Mouse (Mus musculus) myocyte (in vitro differentiated cells): Measurements from ENCODE around the gene Cenpp. TPM values are rescaled to one million over a fixed set of nuclear protein-coding genes. Genes with fewer than 3 reads are reported as not detected.
A peak's percentile ranks its signal among the peaks of the same experiment; 100 is the strongest.

Experiments used
- H3K27me3 ChIP-seq: one replicate; pipeline ENCODE4 v1.6.1; 2011; ENCODE audit not compliant: control insufficient read depth, insufficient read depth, insufficient read length
- H3K36me3 ChIP-seq: one replicate; pipeline ENCODE4 v1.6.1; 2011; ENCODE audit not compliant: control insufficient read depth, insufficient read depth
- H3K4me2 ChIP-seq: one replicate; pipeline ENCODE4 v1.6.1; 2011; ENCODE audit warnings: low read depth, control low read depth
- H3K4me3 ChIP-seq: one replicate; pipeline ENCODE4 v1.5.1; 2011; ENCODE audit warnings: mild to moderate bottlenecking, control low read depth, moderate library complexity
- H3K79me2 ChIP-seq: one replicate; pipeline ENCODE4 v1.6.1; 2011; ENCODE audit not compliant: control insufficient read depth, insufficient read depth
- H3ac ChIP-seq: one replicate; pipeline ENCODE4 v1.6.1; 2011; ENCODE audit not compliant: control insufficient read depth, insufficient read length
- CEBPB ChIP-seq: IDR thresholded peaks from 2 replicates; pipeline ENCODE4 v1.6.1; 2011; ENCODE audit warnings: mild to moderate bottlenecking, moderate library complexity; ENCODE audit not compliant: poor library complexity, insufficient read depth, severe bottlenecking
- E2F4 ChIP-seq: IDR thresholded peaks from one replicate; pipeline ENCODE4 v1.6.1; 2011; ENCODE audit warnings: mild to moderate bottlenecking, control low read depth, moderate library complexity; ENCODE audit not compliant: insufficient read depth
- MAX ChIP-seq: IDR thresholded peaks from one replicate; pipeline ENCODE4 v1.6.1; 2011; ENCODE audit warnings: low read depth, mild to moderate bottlenecking, control low read depth
- MYOD1 ChIP-seq, 3 experiments: IDR thresholded peaks; one replicate each; pipeline ENCODE4 v1.6.1; 2011; ENCODE audit warnings: control low read depth in 2 of 3, low read depth in 2 of 3, mild to moderate bottlenecking in 2 of 3, moderate library complexity in 1 of 3; ENCODE audit not compliant: insufficient read length in 2 of 3, control insufficient read depth in 1 of 3
- MYOG ChIP-seq, 3 experiments: IDR thresholded peaks; one replicate each; pipeline ENCODE4 v1.6.1; 2011; ENCODE audit warnings: control low read depth in 2 of 3, low read depth in 2 of 3, mild to moderate bottlenecking in 2 of 3; ENCODE audit not compliant: insufficient read length in 2 of 3, control insufficient read depth in 1 of 3, insufficient read depth in 1 of 3
- POLR2A ChIP-seq: IDR thresholded peaks from one replicate; pipeline ENCODE4 v1.6.1; 2011; ENCODE audit warnings: low read depth, mild to moderate bottlenecking, control low read depth, moderate library complexity; ENCODE audit not compliant: insufficient read length
- POLR2AphosphoS2 ChIP-seq: IDR thresholded peaks from one replicate; pipeline ENCODE4 v1.6.1; 2011; ENCODE audit warnings: low read depth, control low read depth; ENCODE audit not compliant: insufficient read length
- REST ChIP-seq: IDR thresholded peaks from one replicate; pipeline ENCODE4 v1.6.1; 2011; ENCODE audit warnings: mild to moderate bottlenecking, control low read depth, moderate library complexity; ENCODE audit not compliant: insufficient read depth, insufficient read length
- SRF ChIP-seq: IDR thresholded peaks from one replicate; pipeline ENCODE4 v1.6.1; 2011; ENCODE audit warnings: low read depth; ENCODE audit not compliant: control insufficient read depth, insufficient read length
- TCF12 ChIP-seq: IDR thresholded peaks from one replicate; pipeline ENCODE4 v1.6.1; 2011; ENCODE audit warnings: mild to moderate bottlenecking, control low read depth; ENCODE audit not compliant: poor library complexity, insufficient read depth, severe bottlenecking
- TCF3 ChIP-seq: IDR thresholded peaks from one replicate; pipeline ENCODE4 v1.6.1; 2011; ENCODE audit warnings: low read depth, control low read depth; ENCODE audit not compliant: insufficient read length
- USF1 ChIP-seq: IDR thresholded peaks from one replicate; pipeline ENCODE4 v1.6.1; 2011; ENCODE audit warnings: low read depth, mild to moderate bottlenecking, control low read depth, moderate library complexity
- polyA plus RNA-seq: library from polyadenylated mRNA; unstranded; fragments of >200 nt; fragmentation: generic; extraction: Trizol; gene quantifications from one replicate; pipeline ENCODE4 v1.2.1, GENCODE M21; 2012; ENCODE audit warnings: missing spikeins

Gene Cenpp
- polyA plus RNA-seq, 1 experiment = 6.3 TPM

- peak within 1 kb of the TSS; percentile 100 for H3K4me3 ChIP-seq
- H3K27me3 ChIP-seq = no peaks in the 10 kb centered on the region
- H3K79me2 ChIP-seq = peaks cover 47% of the 10 kb centered on the region
- H3K36me3 ChIP-seq = peaks cover 16% of the 10 kb centered on the region
- peak in 1 of 3 experiments; percentile 23 for TF ChIP-seq MYOG (IDR thresholded peaks at IDR 0.05; ENCODE audit: control insufficient read depth in 1 of 3, insufficient read depth in 1 of 3, insufficient read length in 2 of 3, low read depth in 2 of 3)
- TF ChIP-seq E2F4 = no peak
- peak; percentile 78 for TF ChIP-seq SRF
- peak; percentile 96 for TF ChIP-seq POLR2AphosphoS2
- peak; percentile 94 for TF ChIP-seq POLR2A
- TF ChIP-seq MYOD1 (IDR thresholded peaks at IDR 0.05; ENCODE audit: control insufficient read depth in 1 of 3, insufficient read length in 2 of 3, low read depth in 2 of 3) = no peak
- TF ChIP-seq CEBPB = peak; percentile 96
- TF ChIP-seq TCF3 = no peak
- TF ChIP-seq TCF12 = no peak
- no peak for TF ChIP-seq REST
- TF ChIP-seq USF1 = no peak
- peak; percentile 98 for TF ChIP-seq MAX
- H3ac ChIP-seq = peak within 1 kb of the TSS; percentile 44
- H3K4me2 ChIP-seq = peak within 1 kb of the TSS; percentile 88
Measured at GRCm38 (mm10) chr13:49681351-49682232, 29.0 kb upstream of the Cenpp start, which contains the start of gene Iars. Iars (plus strand) TSS chr13:49682100.

GRCm38 (mm10) chr13:49677793-49678192, 25.2 kb upstream of the Cenpp start:
- Histone ChIP-seq H3K27me3 (no peaks in the 10 kb centered on the region), H3ac (no peak overlapping the region), H3K36me3 (peaks cover 41% of the 10 kb centered on the region), H3K79me2 (peaks cover 9% of the 10 kb centered on the region), H3K4me2 (no peak overlapping the region), H3K4me3 (no peak overlapping the region)
- TF ChIP-seq POLR2AphosphoS2 = no peak
- TF ChIP-seq TCF3 = no peak
- TF ChIP-seq MYOD1 (IDR thresholded peaks at IDR 0.05; ENCODE audit: control insufficient read depth in 1 of 3, insufficient read length in 2 of 3, low read depth in 2 of 3) = no peak
- no peak for TF ChIP-seq SRF
- TF ChIP-seq REST = no peak
- TF ChIP-seq POLR2A = no peak

GRCm38 (mm10) chr13:49653180-49653541, 576 bp upstream of the Cenpp start:
- TF ChIP-seq TCF12 = no peak
- no peak for TF ChIP-seq MYOD1 (IDR thresholded peaks at IDR 0.05; ENCODE audit: control insufficient read depth in 1 of 3, insufficient read length in 2 of 3, low read depth in 2 of 3)
- no peak for TF ChIP-seq SRF
- TF ChIP-seq POLR2A = peak; percentile 69
- no peak for TF ChIP-seq REST
- TF ChIP-seq MAX = peak; percentile 91
- TF ChIP-seq MYOG (IDR thresholded peaks at IDR 0.05; ENCODE audit: control insufficient read depth in 1 of 3, insufficient read depth in 1 of 3, insufficient read length in 2 of 3, low read depth in 2 of 3) = no peak
- TF ChIP-seq E2F4 = no peak
- TF ChIP-seq USF1 = peak; percentile 84
- TF ChIP-seq TCF3 = no peak
- no peak for TF ChIP-seq CEBPB
- peak; percentile 53 for TF ChIP-seq POLR2AphosphoS2
- H3K27me3 ChIP-seq = no peaks in the 10 kb centered on the region

GRCm38 (mm10) chr13:49651781-49652351, 719 bp downstream of the Cenpp start:
- H3K4me3 ChIP-seq = peak overlapping the region; percentile 60
- H3K79me2 ChIP-seq = peaks cover 25% of the 10 kb centered on the region
- H3K36me3 ChIP-seq = peaks cover 13% of the 10 kb centered on the region
- H3ac ChIP-seq = peak overlapping the region; percentile 23
- H3K27me3 ChIP-seq = no peaks in the 10 kb centered on the region
- H3K4me2 ChIP-seq = peak overlapping the region; percentile 98
- TF ChIP-seq E2F4 (no peak), TCF3 (no peak), USF1 (no peak), MAX (no peak), POLR2A (no peak), POLR2AphosphoS2 (no peak)

More at GRCm38 (mm10) chr13:49653180-49653541, 576 bp upstream of the Cenpp start:
- Histone ChIP-seq H3K36me3 (peaks cover 23% of the 10 kb centered on the region), H3K4me2 (peak overlapping the region; percentile 96), H3K4me3 (peak overlapping the region; percentile 60), H3K79me2 (peaks cover 25% of the 10 kb centered on the region), H3ac (peak overlapping the region; percentile 23)
